Mouse (Mus musculus) limb, embryonic 12.5 days (tissue): Measurements from ENCODE around the gene Tnfsf11. TPM values are rescaled to one million over a fixed set of nuclear protein-coding genes. Genes with fewer than 3 reads are reported as not detected.

ENCODE experiments used
- ATAC-seq: fragments of 200-750 bp; cut with Nextera tagmentation; 2 replicates; pipeline ENCODE4 v1.8.0; 2017; ENCODE audit warnings: low read depth, moderate TSS enrichment; ENCODE audit not compliant: insufficient number of reproducible peaks, insufficient read depth, low FRiP score, low TSS enrichment
- H3K27ac ChIP-seq: fragments of 300-500 bp; sonication (generic); 2 replicates; pipeline ENCODE4 v1.5.1; 2016; ENCODE audit warnings: mild to moderate bottlenecking, moderate library complexity
- H3K27me3 ChIP-seq: fragments of 300-500 bp; sonication (generic); 2 replicates; pipeline ENCODE4 v1.6.1; 2016; ENCODE audit warnings: mild to moderate bottlenecking, moderate library complexity
- H3K36me3 ChIP-seq: fragments of 300-500 bp; sonication (generic); 2 replicates; pipeline ENCODE4 v1.6.1; 2016; ENCODE audit warnings: mild to moderate bottlenecking, moderate library complexity
- H3K4me1 ChIP-seq: fragments of 300-500 bp; sonication (generic); replicated peaks from 2 replicates; pipeline ENCODE4 v1.6.1; 2016
- H3K4me2 ChIP-seq: fragments of 300-500 bp; sonication (generic); 2 replicates; pipeline ENCODE4 v1.6.1; 2016; ENCODE audit warnings: mild to moderate bottlenecking, moderate library complexity
- H3K4me3 ChIP-seq: fragments of 300-500 bp; sonication (generic); replicated peaks from 2 replicates; pipeline ENCODE4 v1.5.1; 2016; ENCODE audit warnings: mild to moderate bottlenecking
- H3K9ac ChIP-seq: fragments of 300-500 bp; sonication (generic); replicated peaks from 2 replicates; pipeline ENCODE4 v1.6.1; 2016; ENCODE audit warnings: mild to moderate bottlenecking, moderate library complexity
- H3K9me3 ChIP-seq: fragments of 300-500 bp; sonication (generic); 2 replicates; pipeline ENCODE4 v1.6.1; 2016; ENCODE audit warnings: mild to moderate bottlenecking, moderate library complexity
- WGBS: fragments of 180-500 bp; shearing (Covaris S2); methylation state at CpG from one replicate; pipeline ENCODE4 v1.1.7; 2016; 5-methylcytosine and 5-hydroxymethylcytosine counted together
- polyA plus RNA-seq: library from polyadenylated mRNA; unstranded; fragments of >200 nt; fragmentation: Nextera tagmentation; extraction: Ambion mirVana; gene quantifications from 2 replicates; pipeline ENCODE4 v1.2.1, GENCODE M21; 2016

The Tnfsf11 gene
- polyA plus RNA-seq, 1 experiment from 2014 or later: not detected

- Histone ChIP-seq H3K27ac (0 out of 2 replicates have a peak overlapping the region, but pooled peaks have one; percentile 29), H3K4me3 (no peak overlapping the region), H3K9ac (no peak overlapping the region), H3K27me3 (no peaks in the 10 kb centered on the region), H3K4me1 (peaks cover 5% of the 10 kb centered on the region), H3K36me3 (no peaks in the 10 kb centered on the region), H3K4me2 (no peak overlapping the region), H3K9me3 (no peaks in the 10 kb centered on the region)
- no peak for ATAC-seq
- 81% methylated on average over 8 of the region's 8 CpGs for WGBS
Observed at GRCm38 (mm10) chr14:78329765-78330451, 22.1 kb upstream of the Tnfsf11 start.

- ATAC-seq: no peak
Observed at GRCm38 (mm10) chr14:78323356-78323755, 15.5 kb upstream of the Tnfsf11 start.

GRCm38 (mm10) chr14:78322916-78323315, 15.1 kb upstream of the Tnfsf11 start:
- no peaks in the 10 kb centered on the region for H3K36me3 ChIP-seq
- no peak overlapping the region for H3K9ac ChIP-seq
- H3K4me2 ChIP-seq: no peak overlapping the region
- H3K4me3 ChIP-seq: no peak overlapping the region
- no peak for ATAC-seq
- no peaks in the 10 kb centered on the region for H3K27me3 ChIP-seq
- no peaks in the 10 kb centered on the region for H3K9me3 ChIP-seq
- 88% methylated on average over 9 of the region's 9 CpGs for WGBS
- no peaks in the 10 kb centered on the region for H3K4me1 ChIP-seq
- no peak overlapping the region for H3K27ac ChIP-seq

More at GRCm38 (mm10) chr14:78323356-78323755, 15.5 kb upstream of the Tnfsf11 start:
- 95% methylated on average over 1 of the region's 1 CpGs for WGBS
- Histone ChIP-seq H3K4me1 (no peaks in the 10 kb centered on the region), H3K4me3 (no peak overlapping the region), H3K36me3 (no peaks in the 10 kb centered on the region), H3K9ac (no peak overlapping the region), H3K9me3 (no peaks in the 10 kb centered on the region), H3K27me3 (no peaks in the 10 kb centered on the region), H3K4me2 (no peak overlapping the region), H3K27ac (no peak overlapping the region)

- H3K9me3 ChIP-seq: no peaks in the 10 kb centered on the region
- ATAC-seq: no peak
- H3K4me2 ChIP-seq: no peak overlapping the region
- H3K27ac ChIP-seq: no peak overlapping the region
- no peak overlapping the region for H3K4me3 ChIP-seq
- H3K36me3 ChIP-seq: no peaks in the 10 kb centered on the region
- WGBS: 67% methylated on average over 6 of the region's 6 CpGs
- no peak overlapping the region for H3K9ac ChIP-seq
- no peaks in the 10 kb centered on the region for H3K4me1 ChIP-seq
- H3K27me3 ChIP-seq: no peaks in the 10 kb centered on the region
Observed at GRCm38 (mm10) chr14:78320248-78320647, 12.4 kb upstream of the Tnfsf11 start.

- Histone ChIP-seq H3K4me1 (no peaks in the 10 kb centered on the region), H3K27ac (no peak overlapping the region), H3K4me2 (no peak overlapping the region), H3K27me3 (no peaks in the 10 kb centered on the region), H3K9ac (no peak overlapping the region), H3K9me3 (no peaks in the 10 kb centered on the region), H3K4me3 (no peak overlapping the region), H3K36me3 (no peaks in the 10 kb centered on the region)
- 77% methylated on average over 5 of the region's 5 CpGs for whole genome bisulfite sequencing
- no peak for ATAC-seq
Observed at GRCm38 (mm10) chr14:78319580-78319979, 11.7 kb upstream of the Tnfsf11 start.

- Histone ChIP-seq H3K9me3 (no peaks in the 10 kb centered on the region), H3K27me3 (no peaks in the 10 kb centered on the region), H3K4me1 (no peaks in the 10 kb centered on the region), H3K36me3 (no peaks in the 10 kb centered on the region), H3K4me3 (no peak overlapping the region), H3K9ac (no peak overlapping the region), H3K4me2 (no peak overlapping the region), H3K27ac (no peak overlapping the region)
- ATAC-seq: no peak
- WGBS: 79% methylated on average over 3 of the region's 3 CpGs
Observed at GRCm38 (mm10) chr14:78319000-78319399, 11.2 kb upstream of the Tnfsf11 start.

- Histone ChIP-seq H3K36me3 (no peaks in the 10 kb centered on the region), H3K9ac (no peak overlapping the region)
Observed at GRCm38 (mm10) chr14:78317623-78318022, 9.8 kb upstream of the Tnfsf11 start.

GRCm38 (mm10) chr14:78300914-78301313, 6.9 kb downstream of the Tnfsf11 start:
- Histone ChIP-seq H3K9me3 (no peaks in the 10 kb centered on the region), H3K27ac (no peak overlapping the region), H3K4me1 (no peaks in the 10 kb centered on the region), H3K27me3 (peaks cover 5% of the 10 kb centered on the region), H3K4me2 (no peak overlapping the region), H3K4me3 (no peak overlapping the region), H3K9ac (no peak overlapping the region), H3K36me3 (no peaks in the 10 kb centered on the region)
- 87% methylated on average over 3 of the region's 3 CpGs for WGBS
- no peak for ATAC-seq

More at GRCm38 (mm10) chr14:78317623-78318022, 9.8 kb upstream of the Tnfsf11 start:
- no peaks in the 10 kb centered on the region for H3K4me1 ChIP-seq
- no peaks in the 10 kb centered on the region for H3K9me3 ChIP-seq
- H3K4me3 ChIP-seq: no peak overlapping the region
- ATAC-seq: no peak
- H3K27me3 ChIP-seq: no peaks in the 10 kb centered on the region
- no peak overlapping the region for H3K4me2 ChIP-seq
- H3K27ac ChIP-seq: no peak overlapping the region
- WGBS: 75% methylated on average over 5 of the region's 5 CpGs

GRCm38 (mm10) chr14:78292687-78293086, 15.2 kb downstream of the Tnfsf11 start:
- Histone ChIP-seq H3K4me1 (no peaks in the 10 kb centered on the region), H3K4me3 (no peak overlapping the region), H3K36me3 (no peaks in the 10 kb centered on the region), H3K9ac (no peak overlapping the region), H3K4me2 (no peak overlapping the region), H3K9me3 (peaks cover 5% of the 10 kb centered on the region; the same call in 1 of the 2 replicates), H3K27me3 (peaks cover 5% of the 10 kb centered on the region; the same call in 1 of the 2 replicates), H3K27ac (no peak overlapping the region)
- no peak for ATAC-seq
- WGBS: 94% methylated on average over 7 of the region's 7 CpGs

- Histone ChIP-seq H3K27me3 (peaks cover 7% of the 10 kb centered on the region; the same call in 1 of the 2 replicates), H3K27ac (no peak overlapping the region), H3K4me2 (no peak overlapping the region), H3K9me3 (peaks cover 5% of the 10 kb centered on the region; the same call in 1 of the 2 replicates), H3K4me3 (no peak overlapping the region), H3K36me3 (no peaks in the 10 kb centered on the region), H3K4me1 (no peaks in the 10 kb centered on the region), H3K9ac (no peak overlapping the region)
- ATAC-seq: no peak
- 78% methylated on average over 9 of the region's 9 CpGs for WGBS
Observed at GRCm38 (mm10) chr14:78289912-78290523, 17.8 kb downstream of the Tnfsf11 start.

- no peak overlapping the region for H3K4me2 ChIP-seq
- peaks cover under 1% of the 10 kb centered on the region; the same call in 1 of the 2 replicates for H3K9me3 ChIP-seq
- H3K36me3 ChIP-seq: no peaks in the 10 kb centered on the region
- H3K4me3 ChIP-seq: no peak overlapping the region
- whole genome bisulfite sequencing: 42% methylated on average over 5 of the region's 5 CpGs
- no peak for ATAC-seq
- no peak overlapping the region for H3K27ac ChIP-seq
- H3K4me1 ChIP-seq: no peaks in the 10 kb centered on the region
- no peak overlapping the region for H3K9ac ChIP-seq
- peaks cover 7% of the 10 kb centered on the region; the same call in 1 of the 2 replicates for H3K27me3 ChIP-seq
Observed at GRCm38 (mm10) chr14:78288903-78289302, 18.9 kb downstream of the Tnfsf11 start.
